Mouse (Mus musculus) MEL (cell line): ENCODE measurements around the gene Smyd1. TPM values are rescaled to one million over a fixed set of nuclear protein-coding genes. Genes with fewer than 3 reads are reported as not detected.

ENCODE experiments used
- DNase-seq: peaks from one replicate; pipeline ENCODE4 v3.0.0; 2011; ENCODE audit warnings: low read depth, low spot score
- H3K27ac ChIP-seq: 2 replicates; pipeline ENCODE4 v1.5.1; 2012; ENCODE audit warnings: low read depth, mild to moderate bottlenecking, control low read depth, low read length, moderate library complexity; ENCODE audit not compliant: control insufficient read depth
- H3K27me3 ChIP-seq, 2 experiments: fragments of 150-350 bp in 1 of 2; sonication (generic) in 1 of 2; 2 replicates each; pipeline ENCODE4 v1.6.1; 2012; ENCODE audit warnings: low read length in 2 of 2, mild to moderate bottlenecking in 2 of 2, improper control_type of control experiment in 1 of 2, moderate library complexity in 1 of 2; ENCODE audit not compliant: insufficient read depth in 2 of 2, control insufficient read depth in 1 of 2
- H3K36me3 ChIP-seq, 2 experiments: 2 replicates each; pipeline ENCODE4 v1.6.1; 2012 to 2014; ENCODE audit warnings: low read length in 2 of 2, improper control_type of control experiment in 1 of 2, inconsistent platforms in 1 of 2, mild to moderate bottlenecking in 1 of 2; ENCODE audit not compliant: insufficient read depth in 2 of 2, control insufficient read depth in 1 of 2
- H3K4me1 ChIP-seq, 2 experiments: fragments of 150-350 bp in 1 of 2; sonication (generic) in 1 of 2; 2 replicates each; pipeline ENCODE4 v1.6.1; 2012; ENCODE audit warnings: low read length in 2 of 2, improper control_type of control experiment in 1 of 2, mild to moderate bottlenecking in 1 of 2; ENCODE audit not compliant: insufficient read depth in 2 of 2, control insufficient read depth in 1 of 2
- H3K4me3 ChIP-seq, 2 experiments: fragments of 150-350 bp in 1 of 2; sonication (generic) in 1 of 2; 2 replicates each; pipeline ENCODE4 v1.5.1; 2012; ENCODE audit warnings: low read depth in 2 of 2, low read length in 2 of 2, mild to moderate bottlenecking in 2 of 2, moderate library complexity in 2 of 2, control low read depth in 1 of 2, improper control_type of control experiment in 1 of 2; ENCODE audit not compliant: control insufficient read depth in 1 of 2, insufficient read depth in 1 of 2
- H3K79me2 ChIP-seq: 2 replicates; pipeline ENCODE4 v1.6.1; 2012; ENCODE audit warnings: mild to moderate bottlenecking, low read length, moderate library complexity; ENCODE audit not compliant: control insufficient read depth, poor library complexity, insufficient read depth
- H3K9ac ChIP-seq: 2 replicates; pipeline ENCODE4 v1.6.1; 2012; ENCODE audit warnings: low read depth, mild to moderate bottlenecking, control low read depth, low read length, moderate library complexity; ENCODE audit not compliant: control insufficient read depth, poor library complexity, severe bottlenecking
- H3K9me3 ChIP-seq: fragments of 150-350 bp; sonication (generic); replicated peaks from 2 replicates; pipeline ENCODE4 v1.6.1; 2012; ENCODE audit warnings: mild to moderate bottlenecking, low read length, improper control_type of control experiment, moderate library complexity; ENCODE audit not compliant: insufficient read depth
- CHD1 ChIP-seq: IDR thresholded peaks from 2 replicates; pipeline ENCODE4 v1.6.1; 2012; ENCODE audit warnings: low read depth, mild to moderate bottlenecking, inconsistent platforms, low read length, improper control_type of control experiment
- CTCF ChIP-seq, 3 experiments: IDR thresholded peaks in 2 of 3; conservative IDR thresholded peaks in 1 of 3; 2 replicates each; pipeline ENCODE4 v1.5.1; 2011 to 2012; ENCODE audit warnings: low read length in 3 of 3, low read depth in 2 of 3, mild to moderate bottlenecking in 2 of 3, improper control_type of control experiment in 1 of 3, inconsistent platforms in 1 of 3, mixed read lengths in 1 of 3, moderate library complexity in 1 of 3; ENCODE audit not compliant: control insufficient read depth in 1 of 3, insufficient read depth in 1 of 3, poor library complexity in 1 of 3, severe bottlenecking in 1 of 3
- E2F4 ChIP-seq: IDR thresholded peaks from 2 replicates; pipeline ENCODE4 v1.6.1; 2011; ENCODE audit warnings: low read depth, low read length, improper control_type of control experiment, borderline replicate concordance
- GATA1 ChIP-seq: IDR thresholded peaks from 2 replicates; pipeline ENCODE4 v1.6.1; 2011; ENCODE audit warnings: low read depth, low read length, improper control_type of control experiment
- JUND ChIP-seq: IDR thresholded peaks from 2 replicates; pipeline ENCODE4 v1.6.1; 2011; ENCODE audit warnings: low read depth, mild to moderate bottlenecking, improper control_type of control experiment, low read length
- MAFK ChIP-seq: IDR thresholded peaks from 2 replicates; pipeline ENCODE4 v1.6.1; 2011; ENCODE audit warnings: low read depth, mild to moderate bottlenecking, low read length, improper control_type of control experiment, borderline replicate concordance
- RAD21 ChIP-seq: IDR thresholded peaks from 2 replicates; pipeline ENCODE4 v1.6.1; 2011; ENCODE audit warnings: mild to moderate bottlenecking, low read depth, low read length, improper control_type of control experiment
- SMC3 ChIP-seq: IDR thresholded peaks from 2 replicates; pipeline ENCODE4 v1.6.1; 2011; ENCODE audit warnings: low read depth, low read length, improper control_type of control experiment
- ZNF384 ChIP-seq: IDR thresholded peaks from 2 replicates; pipeline ENCODE4 v1.6.1; 2012; ENCODE audit warnings: low read depth, mild to moderate bottlenecking, inconsistent platforms, low read length, improper control_type of control experiment
- polyA plus RNA-seq, 2 experiments: library from polyadenylated mRNA; stranded (reverse) in 1 of 2; unstranded in 1 of 2; fragments of >175 nt in 1 of 2; fragments of >200 nt in 1 of 2; gene quantifications; 2 replicates each; pipeline versions ENCODE4 v1.2.1 to v1.2.4; 2012; ENCODE audit warnings: low replicate concordance in 2 of 2, low read depth in 1 of 2; ENCODE audit not compliant: insufficient read length in 2 of 2, insufficient read depth in 1 of 2, missing spikeins in 1 of 2
- total RNA-seq: library from RNA; depleted of rRNA; stranded (reverse); fragments of 300-350 nt; gene quantifications from 2 replicates; pipeline ENCODE4 v1.2.3, GENCODE M21; 2012

Gene Smyd1
- total and polyA plus RNA-seq, 3 experiments = 0.19 TPM; not detected in 2

DNA sequence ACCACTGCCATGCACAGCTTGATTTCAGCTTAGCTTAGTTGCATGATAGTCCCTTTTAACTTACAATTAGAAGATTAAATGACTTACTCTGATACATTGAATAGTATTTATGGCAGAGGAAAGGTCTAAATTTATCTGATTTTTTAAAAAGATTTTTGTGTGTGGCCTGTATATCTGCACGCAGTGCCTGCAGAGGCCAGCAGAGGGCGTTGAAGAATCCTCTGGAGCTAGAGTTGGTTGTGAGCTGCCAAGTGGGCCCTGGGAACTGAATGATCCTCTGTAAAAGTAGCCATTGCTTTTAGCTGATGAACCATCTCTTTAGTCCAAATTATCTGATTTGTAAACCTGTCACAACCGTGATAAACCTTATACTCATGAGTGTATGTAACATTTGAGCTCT, 23.3 kb downstream of the Smyd1 start:
- no peaks in the 10 kb centered on the region for H3K9me3 ChIP-seq
- DNase-seq = no peak

GRCm38 (mm10) chr6:71298051-71298450, 24.0 kb downstream of the Smyd1 start:
- Histone ChIP-seq H3K9me3 (no peaks in the 10 kb centered on the region), H3K4me1 (no peaks in the 10 kb centered on the region), H3K36me3 (no peaks in the 10 kb centered on the region), H3K27me3 (peaks cover 0 to 3% of the 10 kb centered on the region in 2 experiments; a peak in 3 of 4 replicates)
- DNase-seq = no peak
- TF ChIP-seq MAFK (peak; percentile 87), E2F4 (no peak)
- TF ChIP-seq, all 39 proteins: peak for 1
- Histone ChIP-seq H3K79me2 (no peaks in the 10 kb centered on the region), H3K9ac (no peak overlapping the region), H3K27ac (no peak overlapping the region), H3K4me3 (no peak overlapping the region)

More for the DNA sequence above, 23.3 kb downstream of the Smyd1 start:
- Histone ChIP-seq H3K79me2 (no peaks in the 10 kb centered on the region), H3K4me1 (no peaks in the 10 kb centered on the region), H3K4me3 (no peak overlapping the region), H3K36me3 (no peaks in the 10 kb centered on the region), H3K27ac (no peak overlapping the region), H3K9ac (no peak overlapping the region), H3K27me3 (peaks cover 2 to 3% of the 10 kb centered on the region in 2 experiments; a peak in 3 of 4 replicates)
- TF ChIP-seq GATA1 (no peak), ZNF384 (no peak), CTCF (IDR thresholded peaks at IDR 0.05 in 2 of 3, conservative IDR thresholded peaks at IDR 0.05 in 1 of 3; ENCODE audit: control insufficient read depth in 1 of 3, insufficient read depth in 1 of 3, low read depth in 2 of 3, low read length in 3 of 3, poor library complexity in 1 of 3, severe bottlenecking in 1 of 3) (peak in 2 of 3 experiments; percentile 26 to 27; a peak in 4 of 6 replicates), SMC3 (peak; percentile 42; the same call in 1 of the 2 replicates), RAD21 (peak; percentile 14), CHD1 (no peak), JUND (no peak)

- Histone ChIP-seq H3K27ac (no peak overlapping the region), H3K4me1 (no peaks in the 10 kb centered on the region), H3K79me2 (no peaks in the 10 kb centered on the region), H3K36me3 (no peaks in the 10 kb centered on the region), H3K9ac (no peak overlapping the region), H3K27me3 (0 out of 4 replicates have a peak, but pooled peaks cover 0 to 2% of the 10 kb centered on the region in 2 experiments), H3K4me3 (no peak overlapping the region), H3K9me3 (no peaks in the 10 kb centered on the region)
- TF ChIP-seq CHD1 (no peak), SMC3 (peak; percentile 29; the same call in 1 of the 2 replicates)
- no peak for DNase-seq
These were observed 26.7 kb downstream of the Smyd1 start for GRCm38 (mm10) chr6:71295303-71295702.
